Mouse (Mus musculus) heart, embryonic 11.5 days (tissue): ENCODE data around the gene Rapgef2. TPM values are rescaled to one million over a fixed set of nuclear protein-coding genes. Genes with fewer than 3 reads are reported as not detected.
A peak's percentile ranks its signal among the peaks of the same experiment; 100 is the strongest.
"Not testable (repeated sequence)": the region's sequence is repeated elsewhere in the genome, so short reads cannot be mapped to it uniquely, and the experiment has no call there.

ENCODE experiments used
- ATAC-seq: fragments of 200-750 bp; cut with Nextera tagmentation; replicated peaks from 2 replicates; pipeline ENCODE4 v1.8.0; 2017; ENCODE audit warnings: moderate library complexity; ENCODE audit not compliant: insufficient number of reproducible peaks, low FRiP score, low TSS enrichment
- H3K27ac ChIP-seq: fragments of 300-500 bp; sonication (generic); 2 replicates; pipeline ENCODE4 v1.5.1; 2014; ENCODE audit warnings: mild to moderate bottlenecking, low read depth, low read length
- H3K27me3 ChIP-seq: fragments of 300-500 bp; sonication (generic); 2 replicates; pipeline ENCODE4 v1.6.1; 2014; ENCODE audit warnings: mild to moderate bottlenecking, low read length, mixed read lengths; ENCODE audit not compliant: control insufficient read depth, insufficient read depth
- H3K36me3 ChIP-seq: fragments of 300-500 bp; sonication (generic); 2 replicates; pipeline ENCODE4 v1.6.1; 2014; ENCODE audit warnings: mild to moderate bottlenecking, low read length, moderate library complexity, mixed read lengths; ENCODE audit not compliant: control insufficient read depth, insufficient read depth
- H3K4me1 ChIP-seq: fragments of 300-500 bp; sonication (generic); 2 replicates; pipeline ENCODE4 v1.6.1; 2014; ENCODE audit warnings: low read length; ENCODE audit not compliant: control insufficient read depth, insufficient read depth
- H3K4me2 ChIP-seq: fragments of 300-500 bp; sonication (generic); 2 replicates; pipeline ENCODE4 v1.6.1; 2014; ENCODE audit warnings: mild to moderate bottlenecking, moderate library complexity
- H3K4me3 ChIP-seq: fragments of 300-500 bp; sonication (generic); 2 replicates; pipeline ENCODE4 v1.5.1; 2014; ENCODE audit warnings: low read depth, low read length
- H3K9ac ChIP-seq: fragments of 300-500 bp; sonication (generic); 2 replicates; pipeline ENCODE4 v1.6.1; 2014; ENCODE audit warnings: mild to moderate bottlenecking, low read depth, low read length, moderate library complexity
- H3K9me3 ChIP-seq: fragments of 300-500 bp; sonication (generic); replicated peaks from 2 replicates; pipeline ENCODE4 v1.6.1; 2016; ENCODE audit warnings: low read length; ENCODE audit not compliant: control insufficient read depth
- WGBS: fragments of 180-500 bp; shearing (Covaris S2); extraction: QIAGEN DNeasy Blood & Tissue Kit; methylation state at CpG from one replicate; pipeline ENCODE4 v1.1.7; 2014; ENCODE audit not compliant: insufficient replicate concordance; 5-methylcytosine and 5-hydroxymethylcytosine counted together
- polyA plus RNA-seq: library from polyadenylated mRNA; unstranded; fragments of >200 nt; fragmentation: Nextera tagmentation; extraction: Ambion mirVana; gene quantifications from 2 replicates; pipeline ENCODE4 v1.2.1, GENCODE M21; 2014

Rapgef2 gene
- polyA plus RNA-seq, 1 experiment from 2014 or later: 5.9 TPM

GRCm38 (mm10) chr3:79180086-79180485 is 106.2 kb downstream of the Rapgef2 start:
- Histone ChIP-seq H3K4me2 (peak overlapping the region; percentile 56), H3K4me1 (peaks cover 45% of the 10 kb centered on the region), H3K27ac (peak overlapping the region; percentile 80), H3K9ac (peak overlapping the region; percentile 61; the same call in 1 of the 2 replicates), H3K4me3 (peak overlapping the region; percentile 29), H3K9me3 (no peaks in the 10 kb centered on the region), H3K27me3 (no peaks in the 10 kb centered on the region), H3K36me3 (no peaks in the 10 kb centered on the region)
- WGBS: 27% methylated on average over 8 of the region's 8 CpGs
- peak; percentile 56; the same call in 1 of the 2 replicates for ATAC-seq

DNA sequence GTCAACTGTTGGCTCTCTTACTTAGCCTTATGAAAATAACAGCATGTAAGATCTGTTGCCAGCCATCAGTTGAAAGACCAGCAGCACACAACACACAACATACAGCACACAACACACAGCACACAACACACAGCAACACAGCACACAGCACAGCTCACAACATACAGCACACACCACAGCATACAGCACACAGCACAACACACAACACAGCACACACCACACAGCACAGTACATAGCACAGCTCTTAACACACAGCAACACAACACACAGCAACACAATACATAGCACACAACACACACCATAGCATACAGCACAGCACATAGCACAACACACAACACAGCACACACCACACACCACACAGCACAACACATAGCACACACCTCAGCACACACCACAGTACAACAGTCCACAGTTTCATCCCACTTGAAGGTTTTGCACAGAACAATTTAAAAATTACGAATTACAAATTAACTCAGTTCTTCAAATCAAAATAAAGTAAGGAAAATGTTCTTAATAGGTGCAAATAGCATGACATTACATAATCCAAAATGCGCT is 106.7 kb downstream of the Rapgef2 start:
- peak overlapping the region; percentile 80 for H3K27ac ChIP-seq
- WGBS: 80% methylated on average over 2 of the region's 2 CpGs
- H3K9ac ChIP-seq: peak overlapping the region; percentile 61
- peak overlapping the region; percentile 56 for H3K4me2 ChIP-seq
- no peak for ATAC-seq
- no peaks in the 10 kb centered on the region for H3K36me3 ChIP-seq
- peak overlapping the region; percentile 29 for H3K4me3 ChIP-seq
- H3K27me3 ChIP-seq: no peaks in the 10 kb centered on the region
- no peaks in the 10 kb centered on the region for H3K9me3 ChIP-seq
- H3K4me1 ChIP-seq: peaks cover 45% of the 10 kb centered on the region

GRCm38 (mm10) chr3:79178708-79179107 is 107.6 kb downstream of the Rapgef2 start:
- no peak overlapping the region for H3K4me3 ChIP-seq
- no peak overlapping the region for H3K27ac ChIP-seq
- H3K9me3 ChIP-seq: no peaks in the 10 kb centered on the region
- no peak overlapping the region; the same call in 1 of the 2 replicates for H3K9ac ChIP-seq
- H3K36me3 ChIP-seq: no peaks in the 10 kb centered on the region
- peaks cover 45% of the 10 kb centered on the region for H3K4me1 ChIP-seq
- H3K4me2 ChIP-seq: peak overlapping the region; percentile 56; the same call in 1 of the 2 replicates
- no peaks in the 10 kb centered on the region for H3K27me3 ChIP-seq
- WGBS: 40% methylated on average over 3 of the region's 3 CpGs
- no peak for ATAC-seq

- Histone ChIP-seq H3K27ac (no peak overlapping the region), H3K9me3 (no peaks in the 10 kb centered on the region), H3K36me3 (no peaks in the 10 kb centered on the region), H3K9ac (no peak overlapping the region), H3K4me2 (no peak overlapping the region; the same call in 1 of the 2 replicates), H3K27me3 (no peaks in the 10 kb centered on the region), H3K4me3 (no peak overlapping the region), H3K4me1 (peaks cover 45% of the 10 kb centered on the region)
- no peak for ATAC-seq
- 80% methylated on average over 6 of the region's 6 CpGs for WGBS
These were observed 108.2 kb downstream of the Rapgef2 start for GRCm38 (mm10) chr3:79178070-79178469.

- Histone ChIP-seq H3K36me3 (no peaks in the 10 kb centered on the region), H3K4me2 (no peak overlapping the region), H3K27me3 (no peaks in the 10 kb centered on the region), H3K4me3 (no peak overlapping the region), H3K4me1 (peaks cover 45% of the 10 kb centered on the region), H3K9ac (no peak overlapping the region), H3K9me3 (no peaks in the 10 kb centered on the region), H3K27ac (no peak overlapping the region)
- WGBS: 81% methylated on average over 8 of the region's 8 CpGs
- no peak for ATAC-seq
These were observed 109.0 kb downstream of the Rapgef2 start for GRCm38 (mm10) chr3:79177136-79177870.

DNA sequence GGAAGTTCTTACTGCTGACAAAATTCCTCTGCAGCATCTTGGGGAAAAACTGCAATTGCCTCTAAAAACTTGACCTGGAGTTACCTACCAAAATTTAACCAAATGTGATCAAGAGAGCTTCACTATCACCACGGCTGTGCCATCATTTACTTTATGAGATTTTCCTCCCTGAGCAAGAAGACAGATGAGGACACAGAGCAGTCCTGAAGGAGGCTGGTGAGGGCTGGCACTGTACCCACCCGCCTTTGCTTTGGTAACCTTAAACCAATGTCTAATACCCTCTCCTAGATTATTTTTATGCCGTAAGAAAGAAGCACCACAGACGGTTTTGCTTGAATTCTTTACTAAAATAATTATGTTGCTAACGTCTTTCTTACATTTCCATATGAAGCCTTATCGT is 112.1 kb downstream of the Rapgef2 start:
- H3K27ac ChIP-seq: no peak overlapping the region
- H3K27me3 ChIP-seq: no peaks in the 10 kb centered on the region
- H3K9me3 ChIP-seq: no peaks in the 10 kb centered on the region
- no peak overlapping the region for H3K4me3 ChIP-seq
- no peak for ATAC-seq
- H3K36me3 ChIP-seq: no peaks in the 10 kb centered on the region
- WGBS: 88% methylated on average over 6 of the region's 6 CpGs
- H3K4me2 ChIP-seq: no peak overlapping the region
- H3K4me1 ChIP-seq: peaks cover 18% of the 10 kb centered on the region
- H3K9ac ChIP-seq: no peak overlapping the region

DNA sequence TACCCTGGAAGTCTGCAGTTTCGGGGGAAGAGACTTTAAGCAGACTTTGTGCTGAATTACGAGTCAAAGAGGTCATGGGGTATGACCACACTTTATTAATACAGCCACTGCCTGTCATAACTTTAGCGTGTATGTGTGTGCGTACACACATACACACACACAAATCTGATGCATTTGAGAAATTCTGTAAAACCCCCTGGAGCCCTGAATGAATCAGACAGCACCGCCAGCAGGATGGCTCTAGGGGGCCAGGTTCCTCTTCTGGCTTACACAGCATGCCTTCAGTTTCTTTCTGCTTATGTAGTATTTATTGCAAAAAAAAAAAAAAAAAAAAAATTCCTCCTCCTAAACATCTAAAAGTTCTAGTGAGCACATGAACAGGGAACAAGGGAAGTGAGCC is 113.0 kb downstream of the Rapgef2 start:
- H3K36me3 ChIP-seq: no peaks in the 10 kb centered on the region
- WGBS: 88% methylated on average over 5 of the region's 5 CpGs
- no peak for ATAC-seq

DNA sequence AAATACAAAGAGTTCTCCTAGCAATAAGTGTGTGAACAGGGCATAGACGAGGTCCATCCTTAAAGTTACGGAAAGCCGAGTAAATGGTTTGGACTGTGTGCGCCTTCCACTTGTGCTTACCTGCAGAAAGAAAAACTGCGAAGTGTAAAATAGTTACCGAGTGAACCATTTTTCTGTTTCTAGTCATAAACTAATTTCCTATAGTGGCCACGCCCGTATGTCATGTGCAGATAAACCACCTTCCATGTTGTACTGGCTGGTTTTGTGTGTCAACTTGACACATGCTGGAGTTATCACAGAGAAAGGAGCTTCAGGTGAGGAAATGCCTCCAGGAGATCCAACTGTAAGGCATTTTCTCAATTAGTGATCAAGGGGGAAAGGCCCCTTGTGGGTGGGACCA is 115.2 kb downstream of the Rapgef2 start:
- H3K4me1 ChIP-seq, H3K4me2 ChIP-seq, H3K4me3 ChIP-seq, H3K9ac ChIP-seq, ATAC-seq, H3K27me3 ChIP-seq, H3K27ac ChIP-seq, H3K9me3 ChIP-seq, H3K36me3 ChIP-seq: not testable (repeated sequence)
- 92% methylated on average over 8 of the region's 8 CpGs for WGBS

More for the DNA sequence above, 113.0 kb downstream of the Rapgef2 start:
- peaks cover 17% of the 10 kb centered on the region for H3K4me1 ChIP-seq
- no peaks in the 10 kb centered on the region for H3K9me3 ChIP-seq
- H3K4me3 ChIP-seq: no peak overlapping the region
- H3K27me3 ChIP-seq: no peaks in the 10 kb centered on the region
- no peak overlapping the region for H3K9ac ChIP-seq
- no peak overlapping the region for H3K4me2 ChIP-seq
- H3K27ac ChIP-seq: no peak overlapping the region
